Mouse (Mus musculus) midbrain, embryonic 13.5 days (tissue): ENCODE measurements around the gene Gm42906. TPM values are rescaled to one million over a fixed set of nuclear protein-coding genes. Genes with fewer than 3 reads are reported as not detected.

ENCODE experiments used
- ATAC-seq: fragments of 200-750 bp; cut with Nextera tagmentation; 2 replicates; pipeline ENCODE4 v1.8.0; 2017; ENCODE audit warnings: mild to moderate bottlenecking, moderate TSS enrichment, moderate library complexity
- H3K27ac ChIP-seq: fragments of 300-500 bp; sonication (generic); 2 replicates; pipeline ENCODE4 v1.5.1; 2015; ENCODE audit warnings: inconsistent platforms, mild to moderate bottlenecking, moderate library complexity
- H3K27me3 ChIP-seq: fragments of 300-500 bp; sonication (generic); 2 replicates; pipeline ENCODE4 v1.6.1; 2015; ENCODE audit warnings: mild to moderate bottlenecking, inconsistent platforms
- H3K36me3 ChIP-seq: fragments of 300-500 bp; sonication (generic); 2 replicates; pipeline ENCODE4 v1.6.1; 2015; ENCODE audit warnings: mild to moderate bottlenecking, inconsistent platforms
- H3K4me1 ChIP-seq: fragments of 300-500 bp; sonication (generic); replicated peaks from 2 replicates; pipeline ENCODE4 v1.6.1; 2015; ENCODE audit warnings: inconsistent platforms
- H3K4me2 ChIP-seq: fragments of 300-500 bp; sonication (generic); replicated peaks from 2 replicates; pipeline ENCODE4 v1.6.1; 2015; ENCODE audit warnings: moderate library complexity, mild to moderate bottlenecking, inconsistent platforms
- H3K4me3 ChIP-seq: fragments of 300-500 bp; sonication (generic); replicated peaks from 2 replicates; pipeline ENCODE4 v1.5.1; 2015; ENCODE audit warnings: mild to moderate bottlenecking, inconsistent platforms
- H3K9ac ChIP-seq: fragments of 300-500 bp; sonication (generic); replicated peaks from 2 replicates; pipeline ENCODE4 v1.6.1; 2015; ENCODE audit warnings: mild to moderate bottlenecking, inconsistent platforms
- H3K9me3 ChIP-seq: fragments of 300-500 bp; sonication (generic); 2 replicates; pipeline ENCODE4 v1.6.1; 2016; ENCODE audit warnings: mild to moderate bottlenecking, inconsistent platforms
- WGBS: fragments of 180-500 bp; shearing (Covaris S2); methylation state at CpG from one replicate; pipeline ENCODE4 v1.1.7; 2015; 5-methylcytosine and 5-hydroxymethylcytosine counted together
- polyA plus RNA-seq: library from polyadenylated mRNA; unstranded; fragments of >200 nt; fragmentation: Nextera tagmentation; extraction: Ambion mirVana; gene quantifications from 2 replicates; pipeline ENCODE4 v1.2.1, GENCODE M21; 2015

The Gm42906 gene
- polyA plus RNA-seq, 1 experiment from 2014 or later: not detected

DNA sequence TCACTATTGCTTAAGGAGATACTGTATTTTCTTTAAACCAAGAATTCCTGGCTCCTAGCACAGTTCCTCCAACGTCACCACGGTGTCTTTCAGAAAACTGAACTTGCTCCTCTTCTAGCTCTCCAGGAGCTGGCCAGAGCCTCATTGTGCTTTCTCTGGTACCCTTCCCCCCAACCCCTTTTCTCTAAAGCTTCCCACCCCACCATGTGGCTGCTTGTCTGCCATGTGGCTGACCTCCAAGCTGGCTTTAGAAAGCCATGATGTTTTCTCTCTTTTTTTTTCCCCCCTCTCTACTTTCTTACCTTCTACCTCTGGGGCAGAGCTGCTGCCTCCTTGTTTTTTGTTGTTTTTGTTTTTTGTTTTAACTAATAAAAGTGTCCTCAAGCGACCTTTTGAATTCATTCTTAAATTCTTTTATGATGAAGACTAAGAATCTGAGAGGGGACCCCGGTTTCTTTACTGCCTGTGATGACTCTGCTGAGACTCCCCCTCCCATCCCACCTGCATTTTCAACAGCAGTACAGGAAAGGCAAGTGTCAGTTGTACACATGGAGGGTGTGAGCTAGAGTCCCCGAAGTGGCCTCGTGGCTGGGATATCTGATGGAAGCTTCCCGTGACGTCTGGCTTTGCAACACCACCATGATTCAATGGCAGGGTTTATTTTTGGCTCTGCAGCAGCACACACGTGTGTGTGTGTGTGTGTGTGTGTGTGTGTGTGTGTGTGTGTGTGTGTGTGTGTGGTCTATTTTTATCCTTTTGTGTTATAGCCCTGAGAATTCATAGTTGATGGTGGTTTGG is 393.0 kb downstream of the Gm42906 start:
- Histone ChIP-seq H3K4me2 (no peak overlapping the region), H3K36me3 (no peaks in the 10 kb centered on the region), H3K27ac (no peak overlapping the region), H3K4me3 (no peak overlapping the region), H3K4me1 (no peaks in the 10 kb centered on the region), H3K27me3 (no peaks in the 10 kb centered on the region), H3K9me3 (no peaks in the 10 kb centered on the region), H3K9ac (no peak overlapping the region)
- ATAC-seq: no peak
- WGBS: 80% methylated on average over 9 of the region's 9 CpGs

DNA sequence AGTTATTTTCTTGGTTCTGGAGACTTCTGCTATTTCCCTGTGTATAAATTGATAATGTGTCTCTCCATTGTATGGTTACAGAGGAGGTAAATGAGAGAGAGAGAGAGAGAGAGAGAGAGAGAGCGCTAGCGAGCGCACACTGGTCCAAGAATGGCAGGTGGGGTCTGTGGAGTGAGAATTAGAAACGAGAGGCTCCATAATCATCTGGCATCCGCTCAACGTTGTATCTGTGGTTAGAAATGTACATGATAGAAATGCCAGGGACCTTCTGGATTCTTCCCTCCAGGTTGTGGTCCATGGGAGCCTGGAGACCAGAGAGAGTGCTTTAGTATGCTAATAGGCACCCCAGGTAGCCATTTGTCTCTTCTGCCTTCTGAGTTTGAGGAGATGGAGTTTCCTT is 399.1 kb downstream of the Gm42906 start:
- no peaks in the 10 kb centered on the region for H3K36me3 ChIP-seq
- ATAC-seq: no peak
- H3K9ac ChIP-seq: no peak overlapping the region
- H3K27ac ChIP-seq: no peak overlapping the region
- WGBS: 66% methylated on average over 6 of the region's 6 CpGs
- H3K4me2 ChIP-seq: no peak overlapping the region
- H3K4me1 ChIP-seq: peaks cover 13% of the 10 kb centered on the region
- no peak overlapping the region for H3K4me3 ChIP-seq
- no peaks in the 10 kb centered on the region for H3K27me3 ChIP-seq
- H3K9me3 ChIP-seq: no peaks in the 10 kb centered on the region

DNA sequence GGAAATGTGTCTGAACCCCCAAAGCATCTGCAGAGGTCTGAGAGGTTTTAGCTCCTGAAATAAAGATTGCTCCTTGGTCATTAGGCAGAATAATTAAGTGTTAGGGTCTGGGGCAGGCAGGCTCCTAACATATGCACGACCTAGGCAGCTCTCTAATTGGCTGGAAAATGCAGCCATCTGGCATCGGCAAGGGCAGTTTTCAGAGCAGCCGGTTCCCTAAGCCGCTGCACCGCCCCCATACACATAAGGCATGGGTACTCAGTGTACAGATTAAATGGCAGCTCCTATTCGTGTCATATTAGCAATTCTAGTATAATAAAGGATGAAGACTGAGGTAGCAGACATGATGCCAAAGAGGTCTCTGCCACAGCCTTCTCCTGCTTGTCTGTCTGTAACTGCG is 400.8 kb downstream of the Gm42906 start:
- Histone ChIP-seq H3K27ac (0 out of 2 replicates have a peak overlapping the region, but pooled peaks have one; percentile 9), H3K9ac (no peak overlapping the region), H3K36me3 (no peaks in the 10 kb centered on the region), H3K4me2 (no peak overlapping the region), H3K4me1 (peaks cover 26% of the 10 kb centered on the region), H3K9me3 (no peaks in the 10 kb centered on the region), H3K4me3 (no peak overlapping the region), H3K27me3 (no peaks in the 10 kb centered on the region)
- WGBS: 30% methylated on average over 7 of the region's 7 CpGs
- peak; percentile 86 for ATAC-seq

DNA sequence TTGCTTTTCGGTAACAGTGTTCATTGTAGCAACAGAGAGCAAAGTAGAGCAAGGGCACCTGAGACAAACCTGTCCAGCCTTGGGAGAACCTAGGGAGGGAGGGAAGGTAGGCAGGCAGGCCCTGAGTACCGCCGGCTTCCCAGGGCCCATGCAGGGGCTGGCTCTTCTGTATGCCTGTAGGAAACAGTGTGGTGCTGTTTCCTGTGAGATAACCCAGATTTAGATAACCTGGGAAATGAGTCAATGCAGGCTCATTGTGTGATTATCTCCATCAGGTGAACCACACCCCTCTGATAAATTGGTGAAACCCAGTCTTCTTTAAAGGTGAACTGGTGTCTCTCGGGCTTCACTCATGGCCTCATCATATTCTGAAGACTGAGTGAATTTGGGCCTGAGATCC is 401.9 kb downstream of the Gm42906 start:
- no peaks in the 10 kb centered on the region for H3K9me3 ChIP-seq
- H3K27ac ChIP-seq: no peak overlapping the region
- H3K27me3 ChIP-seq: no peaks in the 10 kb centered on the region
- H3K4me2 ChIP-seq: no peak overlapping the region
- no peak for ATAC-seq
- no peak overlapping the region for H3K9ac ChIP-seq
- H3K4me1 ChIP-seq: peaks cover 26% of the 10 kb centered on the region
- WGBS: 93% methylated on average over 4 of the region's 4 CpGs
- H3K4me3 ChIP-seq: no peak overlapping the region
- H3K36me3 ChIP-seq: no peaks in the 10 kb centered on the region

DNA sequence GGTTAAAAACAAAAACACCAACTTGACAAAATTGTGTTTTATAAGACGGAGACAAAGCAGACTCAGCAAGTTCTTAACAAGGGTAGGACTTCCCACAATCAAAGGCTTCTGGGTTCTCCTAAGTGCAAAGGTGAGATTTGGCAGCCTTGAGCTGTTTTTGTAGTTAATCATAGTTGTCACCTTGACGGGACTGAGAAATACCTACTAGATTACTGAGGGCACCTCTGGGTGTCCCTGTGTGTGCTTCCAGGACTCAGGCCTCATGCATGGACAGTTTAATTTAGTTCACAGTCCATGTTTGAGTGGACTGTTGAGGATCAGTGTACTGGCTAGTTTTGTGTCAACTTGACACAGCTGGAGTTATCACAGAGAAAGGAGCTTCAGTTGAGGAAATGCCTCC is 403.5 kb downstream of the Gm42906 start:
- 83% methylated on average over 2 of the region's 2 CpGs for whole genome bisulfite sequencing
- no peak for ATAC-seq

DNA sequence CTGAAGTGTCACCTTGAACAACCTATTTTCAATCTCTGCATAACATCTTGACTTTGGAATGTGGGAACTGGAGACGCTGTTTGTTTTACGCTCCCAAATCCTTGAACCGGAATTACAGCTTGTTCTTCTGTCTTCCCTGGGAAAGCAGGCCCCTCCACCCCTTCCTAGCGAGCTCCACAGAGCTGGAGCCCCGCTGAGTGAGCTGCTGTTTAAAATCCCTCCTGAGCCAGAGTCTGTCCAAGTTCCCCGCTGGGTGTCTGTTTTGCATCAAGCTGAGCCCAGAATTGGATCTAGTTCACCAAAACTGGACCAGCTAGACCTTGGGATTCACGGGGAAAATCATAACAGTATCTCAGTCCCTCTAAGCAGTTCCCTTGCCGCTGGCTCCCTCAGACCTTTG is 404.5 kb downstream of the Gm42906 start:
- WGBS: 7% methylated on average over 8 of the region's 8 CpGs
- Histone ChIP-seq H3K27me3 (no peaks in the 10 kb centered on the region), H3K4me2 (peak overlapping the region; percentile 29), H3K9me3 (no peaks in the 10 kb centered on the region), H3K4me1 (peaks cover 26% of the 10 kb centered on the region), H3K36me3 (no peaks in the 10 kb centered on the region), H3K27ac (no peak overlapping the region), H3K9ac (no peak overlapping the region), H3K4me3 (no peak overlapping the region)
- ATAC-seq: no peak

More for the DNA sequence above, 403.5 kb downstream of the Gm42906 start:
- Histone ChIP-seq H3K9ac (no peak overlapping the region), H3K9me3 (no peaks in the 10 kb centered on the region), H3K27me3 (no peaks in the 10 kb centered on the region), H3K4me2 (no peak overlapping the region), H3K27ac (no peak overlapping the region), H3K4me1 (peaks cover 26% of the 10 kb centered on the region), H3K36me3 (no peaks in the 10 kb centered on the region), H3K4me3 (no peak overlapping the region)

DNA sequence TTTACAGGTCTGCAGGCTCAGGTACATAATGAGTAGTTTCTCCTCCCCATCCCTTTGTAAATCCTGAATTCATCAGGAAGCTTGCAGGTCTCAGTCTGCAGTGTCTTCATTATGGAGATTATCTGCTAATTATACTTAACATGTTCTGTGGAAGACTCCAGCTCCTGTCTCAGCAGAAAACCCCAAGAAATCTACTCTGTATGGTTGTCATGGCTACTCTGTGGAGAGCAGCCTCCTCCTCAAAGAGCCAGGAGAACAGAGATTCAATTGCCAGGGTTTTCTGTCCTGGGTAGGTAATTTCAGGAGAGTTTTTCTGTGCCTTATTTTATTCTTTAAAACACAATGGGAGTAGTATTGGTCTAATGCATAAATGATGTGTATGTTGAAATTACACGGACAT is 405.0 kb downstream of the Gm42906 start:
- H3K4me1 ChIP-seq: peaks cover 24% of the 10 kb centered on the region
- no peaks in the 10 kb centered on the region for H3K9me3 ChIP-seq
- H3K27me3 ChIP-seq: no peaks in the 10 kb centered on the region
- WGBS: 11% methylated on average over 1 of the region's 1 CpGs
- no peak for ATAC-seq
- H3K36me3 ChIP-seq: no peaks in the 10 kb centered on the region
- 0 out of 2 replicates have a peak overlapping the region, but pooled peaks have one; percentile 29 for H3K4me2 ChIP-seq
- H3K27ac ChIP-seq: no peak overlapping the region
- H3K4me3 ChIP-seq: no peak overlapping the region
- no peak overlapping the region for H3K9ac ChIP-seq

DNA sequence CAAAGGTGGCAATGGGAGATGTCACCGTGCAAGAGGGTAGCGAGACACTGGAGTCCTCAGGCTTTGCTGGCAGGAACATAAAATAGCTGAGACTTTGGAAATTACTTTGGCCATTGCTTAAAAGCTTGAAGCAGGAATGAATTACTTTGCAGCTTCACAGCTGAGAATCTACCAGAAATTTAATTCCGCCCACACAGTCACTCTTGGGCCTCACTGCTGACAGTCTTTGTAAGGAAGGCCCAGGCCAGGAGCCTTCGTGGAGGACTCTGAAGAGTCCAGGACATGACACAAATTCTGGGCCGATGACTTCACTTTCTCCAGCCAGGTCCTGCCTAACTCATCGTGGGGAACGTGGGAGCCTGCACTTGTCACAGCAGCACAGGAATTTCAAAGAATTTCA is 405.9 kb downstream of the Gm42906 start:
- ATAC-seq: no peak

DNA sequence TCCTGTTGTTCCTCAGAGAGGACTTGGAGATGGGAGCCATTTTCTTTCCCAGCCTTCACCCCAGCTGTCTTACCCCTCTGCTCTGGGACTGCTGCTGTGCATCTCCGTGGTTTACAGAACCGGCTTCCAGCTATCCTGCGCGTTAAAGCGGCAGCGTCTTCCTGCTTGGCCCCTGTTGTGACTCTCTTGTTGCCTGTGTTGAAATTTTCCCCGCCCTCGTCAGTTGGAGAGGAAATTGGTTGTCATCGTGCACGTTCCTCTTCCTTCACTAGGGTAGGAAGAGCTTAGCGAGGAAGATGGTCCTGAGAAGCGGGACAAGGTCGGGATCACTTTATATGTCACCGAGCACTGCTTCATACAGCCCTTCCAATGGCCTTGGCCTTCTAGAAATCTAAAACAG is 407.1 kb downstream of the Gm42906 start:
- Histone ChIP-seq H3K4me1 (peaks cover 13% of the 10 kb centered on the region), H3K27me3 (no peaks in the 10 kb centered on the region), H3K27ac (no peak overlapping the region), H3K36me3 (no peaks in the 10 kb centered on the region), H3K9ac (no peak overlapping the region), H3K4me3 (no peak overlapping the region), H3K4me2 (no peak overlapping the region), H3K9me3 (no peaks in the 10 kb centered on the region)
- WGBS: 84% methylated on average over 14 of the region's 14 CpGs
- no peak for ATAC-seq

More for the DNA sequence above, 405.9 kb downstream of the Gm42906 start:
- Histone ChIP-seq H3K4me3 (no peak overlapping the region), H3K9me3 (no peaks in the 10 kb centered on the region), H3K27me3 (no peaks in the 10 kb centered on the region), H3K27ac (no peak overlapping the region), H3K4me1 (peaks cover 15% of the 10 kb centered on the region), H3K36me3 (no peaks in the 10 kb centered on the region), H3K4me2 (no peak overlapping the region), H3K9ac (no peak overlapping the region)
- WGBS: 87% methylated on average over 7 of the region's 7 CpGs

DNA sequence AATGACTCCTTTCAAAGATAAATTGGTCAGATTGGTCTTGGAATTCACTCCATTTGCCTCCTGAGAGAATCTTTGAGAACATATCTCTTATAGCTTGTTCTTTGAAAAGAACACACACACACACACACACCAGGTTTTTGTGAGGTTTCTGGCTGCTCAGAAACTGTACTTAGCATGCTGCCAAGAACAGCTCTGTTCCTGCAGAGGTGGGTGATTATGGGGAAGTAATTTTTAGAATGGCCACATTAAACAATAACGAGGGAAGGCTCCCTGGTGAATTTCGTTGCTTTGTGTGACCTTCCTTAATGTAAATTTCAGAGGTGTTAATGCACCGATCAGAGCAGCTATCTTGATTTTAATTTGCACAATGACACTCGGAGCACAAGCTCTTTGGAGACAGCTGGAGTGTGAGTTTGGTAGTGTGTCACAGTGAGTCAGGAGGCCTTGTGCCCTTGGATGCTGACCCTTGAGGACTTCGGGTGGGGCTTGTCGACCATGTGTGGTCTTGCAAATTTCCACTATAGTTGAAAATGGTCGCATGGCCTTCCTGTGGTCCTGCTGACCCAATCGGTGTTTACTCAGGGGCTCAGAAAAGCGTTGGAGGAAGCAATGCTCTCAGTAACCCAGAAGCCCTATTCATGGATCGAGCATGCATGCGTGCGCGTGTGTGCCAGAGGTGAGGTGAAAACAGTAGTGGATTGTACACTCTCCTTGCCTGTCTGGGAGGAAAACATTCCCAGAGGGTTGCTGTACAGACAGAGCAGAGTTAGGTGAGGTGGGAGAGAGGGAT is 407.7 kb downstream of the Gm42906 start:
- Histone ChIP-seq H3K4me1 (peaks cover 13% of the 10 kb centered on the region), H3K4me2 (no peak overlapping the region), H3K9me3 (no peaks in the 10 kb centered on the region), H3K4me3 (no peak overlapping the region), H3K36me3 (no peaks in the 10 kb centered on the region), H3K27ac (no peak overlapping the region), H3K9ac (no peak overlapping the region), H3K27me3 (no peaks in the 10 kb centered on the region)
- no peak for ATAC-seq
- whole genome bisulfite sequencing: 78% methylated on average over 13 of the region's 13 CpGs

DNA sequence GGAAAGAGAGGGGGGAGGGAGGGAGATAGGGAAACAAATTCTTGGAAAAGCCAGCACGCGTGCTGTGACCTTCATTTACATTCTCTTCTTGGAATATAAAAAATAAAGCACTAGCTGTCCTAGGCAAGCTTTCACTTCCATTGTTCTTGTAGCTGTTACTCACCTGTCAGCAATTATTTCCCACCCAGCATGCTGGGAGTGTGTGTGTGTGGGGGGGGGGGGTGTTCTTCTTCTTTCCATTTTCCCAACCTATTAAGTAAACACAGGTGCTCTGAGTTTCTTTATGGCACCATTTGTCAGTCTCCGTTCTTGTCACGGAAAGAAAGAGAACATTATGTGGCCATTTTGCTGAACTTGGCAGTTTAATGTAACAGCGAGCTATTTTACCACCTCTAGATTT is 409.0 kb downstream of the Gm42906 start:
- H3K9ac ChIP-seq: no peak overlapping the region
- no peak overlapping the region for H3K27ac ChIP-seq
- WGBS: 76% methylated on average over 5 of the region's 5 CpGs
- no peaks in the 10 kb centered on the region for H3K36me3 ChIP-seq
- H3K27me3 ChIP-seq: no peaks in the 10 kb centered on the region
- no peak overlapping the region for H3K4me2 ChIP-seq
- no peaks in the 10 kb centered on the region for H3K9me3 ChIP-seq
- no peak for ATAC-seq
- no peak overlapping the region for H3K4me3 ChIP-seq
- H3K4me1 ChIP-seq: peaks cover 13% of the 10 kb centered on the region

DNA sequence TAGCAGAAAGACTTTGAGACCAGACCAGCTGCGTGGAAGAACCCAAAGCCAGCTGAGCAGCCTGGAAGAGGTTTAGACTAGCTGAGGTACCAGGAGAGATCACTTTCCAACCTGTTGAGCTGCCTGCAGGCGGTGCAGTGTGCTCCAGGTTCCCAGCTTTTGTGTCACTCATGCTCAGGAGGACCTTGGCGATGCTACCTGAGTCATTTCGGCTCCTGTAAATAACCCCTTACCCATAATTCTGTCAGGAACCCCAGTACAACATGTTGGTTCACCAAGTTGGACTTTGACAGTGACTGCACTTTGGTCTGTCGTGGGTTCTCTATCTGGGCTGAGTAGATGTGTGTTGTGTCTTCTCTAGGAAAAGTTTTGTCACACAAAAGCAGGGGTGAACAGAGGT is 409.5 kb downstream of the Gm42906 start:
- Histone ChIP-seq H3K27me3 (no peaks in the 10 kb centered on the region), H3K4me2 (no peak overlapping the region), H3K36me3 (no peaks in the 10 kb centered on the region), H3K4me3 (no peak overlapping the region), H3K9me3 (no peaks in the 10 kb centered on the region), H3K9ac (no peak overlapping the region), H3K27ac (no peak overlapping the region), H3K4me1 (peaks cover 9% of the 10 kb centered on the region)
- 74% methylated on average over 5 of the region's 5 CpGs for WGBS
- ATAC-seq: no peak
